Mouse (Mus musculus) midbrain, embryonic 12.5 days (tissue): ENCODE measurements at regions not wholly inside any gene's neighbourhood (a gene's known extent, or its start where the extent isn't known, plus 50 kb on each side); places are given as distances from the start of the nearest gene placed in this dataset.

Experiments
- ATAC-seq: fragments of 200-750 bp; cut with Nextera tagmentation; 2 replicates; pipeline ENCODE4 v1.8.0; 2017; ENCODE audit warnings: low read depth, moderate TSS enrichment, moderate library complexity; ENCODE audit not compliant: low FRiP score
- H3K27ac ChIP-seq: fragments of 300-500 bp; sonication (generic); replicated peaks from 2 replicates; pipeline ENCODE4 v1.5.1; 2016; ENCODE audit warnings: mild to moderate bottlenecking
- H3K27me3 ChIP-seq: fragments of 300-500 bp; sonication (generic); 2 replicates; pipeline ENCODE4 v1.6.1; 2016; ENCODE audit warnings: mild to moderate bottlenecking
- H3K36me3 ChIP-seq: fragments of 300-500 bp; sonication (generic); 2 replicates; pipeline ENCODE4 v1.6.1; 2016
- H3K4me1 ChIP-seq: fragments of 300-500 bp; sonication (generic); 2 replicates; pipeline ENCODE4 v1.6.1; 2016
- H3K4me2 ChIP-seq: fragments of 300-500 bp; sonication (generic); replicated peaks from 2 replicates; pipeline ENCODE4 v1.6.1; 2016; ENCODE audit warnings: mild to moderate bottlenecking, moderate library complexity
- H3K4me3 ChIP-seq: fragments of 300-500 bp; sonication (generic); 2 replicates; pipeline ENCODE4 v1.5.1; 2016; ENCODE audit warnings: mild to moderate bottlenecking
- H3K9ac ChIP-seq: fragments of 300-500 bp; sonication (generic); replicated peaks from 2 replicates; pipeline ENCODE4 v1.6.1; 2016; ENCODE audit warnings: mild to moderate bottlenecking, moderate library complexity
- H3K9me3 ChIP-seq: fragments of 300-500 bp; sonication (generic); 2 replicates; pipeline ENCODE4 v1.6.1; 2016; ENCODE audit warnings: mild to moderate bottlenecking
- WGBS: fragments of 180-500 bp; shearing (Covaris S2); methylation state at CpG from one replicate; pipeline ENCODE4 v1.1.7; 2016; 5-methylcytosine and 5-hydroxymethylcytosine counted together

DNA sequence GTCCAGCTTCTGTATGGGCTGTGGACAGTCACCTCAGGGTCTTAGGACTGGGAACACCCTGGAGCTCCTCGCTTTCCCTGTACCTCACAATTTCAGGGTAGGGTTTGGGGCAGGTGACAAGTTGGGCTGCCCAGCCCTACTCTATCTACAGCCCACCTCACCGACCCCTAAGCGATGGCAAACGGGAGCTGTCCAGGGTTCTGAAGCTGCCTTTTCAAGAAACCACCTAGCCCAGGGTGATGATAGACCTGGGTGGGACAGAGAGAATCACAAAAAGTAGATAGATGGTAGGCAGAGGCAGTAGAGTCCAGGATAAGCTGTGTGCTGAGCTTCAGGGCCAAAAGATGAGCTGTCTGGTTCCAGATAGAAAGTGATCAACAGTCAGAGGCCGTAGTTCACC, 479.7 kb upstream of the Zdhhc25 start:
- 52% methylated on average over 5 of the region's 5 CpGs for WGBS
- Histone ChIP-seq H3K4me3 (no peak overlapping the region), H3K27me3 (0 out of 2 replicates have a peak, but pooled peaks cover 3% of the 10 kb centered on the region), H3K27ac (no peak overlapping the region), H3K36me3 (no peaks in the 10 kb centered on the region), H3K9ac (no peak overlapping the region), H3K4me2 (no peak overlapping the region), H3K4me1 (no peaks in the 10 kb centered on the region), H3K9me3 (no peaks in the 10 kb centered on the region)
- ATAC-seq, result no peak

GRCm38 (mm10) chr15:88123907-88124523, 476.1 kb upstream of the Zdhhc25 start:
- ATAC-seq, result no peak
- WGBS, result 88% methylated on average over 24 of the region's 24 CpGs
- no peak overlapping the region for H3K4me2 ChIP-seq
- H3K27me3 ChIP-seq, result no peaks in the 10 kb centered on the region
- H3K4me3 ChIP-seq, result no peak overlapping the region
- H3K4me1 ChIP-seq, result no peaks in the 10 kb centered on the region
- H3K36me3 ChIP-seq, result no peaks in the 10 kb centered on the region
- no peak overlapping the region for H3K9ac ChIP-seq
- H3K9me3 ChIP-seq, result no peaks in the 10 kb centered on the region
- no peak overlapping the region for H3K27ac ChIP-seq

- no peak for ATAC-seq
- Histone ChIP-seq H3K27ac (no peak overlapping the region), H3K4me1 (peaks cover 4% of the 10 kb centered on the region; the same call in 1 of the 2 replicates), H3K9me3 (no peaks in the 10 kb centered on the region), H3K27me3 (no peaks in the 10 kb centered on the region), H3K36me3 (no peaks in the 10 kb centered on the region), H3K9ac (no peak overlapping the region), H3K4me2 (no peak overlapping the region), H3K4me3 (no peak overlapping the region)
- 43% methylated on average over 7 of the region's 7 CpGs for WGBS
Measured at GRCm38 (mm10) chr15:88146118-88146517, 454.0 kb upstream of the Zdhhc25 start.

DNA sequence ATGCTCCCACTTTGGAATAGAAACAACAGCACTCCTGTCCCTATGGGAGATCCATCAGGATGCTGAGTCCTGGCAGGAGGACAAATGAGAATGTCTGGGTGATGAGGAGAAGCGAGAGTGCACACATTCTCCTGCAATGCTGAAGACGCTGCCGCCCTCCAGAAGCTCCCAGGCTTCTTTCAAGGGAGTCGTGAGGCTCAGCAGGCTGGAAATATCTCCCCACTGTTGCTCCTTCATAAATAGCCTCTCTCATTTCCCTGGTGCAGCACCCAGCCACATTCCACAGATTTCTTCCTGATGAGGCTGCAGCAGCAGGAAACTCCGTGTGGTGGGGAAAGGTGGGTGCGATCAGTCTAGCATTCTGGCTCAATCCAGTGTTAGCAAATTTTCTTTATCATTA, 448.9 kb upstream of the Zdhhc25 start:
- Histone ChIP-seq H3K27me3 (no peaks in the 10 kb centered on the region), H3K9me3 (no peaks in the 10 kb centered on the region), H3K4me3 (no peak overlapping the region), H3K36me3 (no peaks in the 10 kb centered on the region), H3K27ac (no peak overlapping the region), H3K4me2 (no peak overlapping the region), H3K9ac (no peak overlapping the region), H3K4me1 (peaks cover 4% of the 10 kb centered on the region; the same call in 1 of the 2 replicates)
- WGBS, result 85% methylated on average over 6 of the region's 6 CpGs
- ATAC-seq, result no peak

DNA sequence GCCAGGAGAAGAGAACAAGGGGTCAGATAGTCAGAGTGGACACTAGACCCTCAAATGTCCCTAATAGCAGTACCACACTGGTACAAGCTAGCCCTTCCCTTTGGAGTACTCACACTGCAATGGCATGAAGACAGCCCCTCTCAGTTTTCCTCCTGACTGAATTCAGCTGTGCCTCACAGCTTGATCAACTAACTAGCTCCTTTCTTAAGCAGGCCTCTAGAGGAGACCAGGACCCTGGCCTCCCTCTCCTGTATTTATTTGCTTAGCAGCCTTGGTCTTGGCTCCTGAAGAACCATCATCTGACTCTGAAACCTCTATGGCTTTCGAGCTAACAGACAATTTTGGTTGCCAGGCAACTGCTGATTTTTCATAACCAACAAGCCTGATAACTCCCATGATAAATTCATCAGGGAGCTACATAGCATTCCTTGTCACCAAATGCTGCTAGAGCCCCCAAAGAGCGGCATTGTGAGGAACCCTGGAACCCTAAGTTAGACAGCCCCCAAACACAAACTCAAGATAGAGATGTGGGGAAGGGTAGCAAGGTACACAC, 440.4 kb upstream of the Zdhhc25 start:
- 81% methylated on average over 2 of the region's 2 CpGs for WGBS
- Histone ChIP-seq H3K27ac (no peak overlapping the region), H3K27me3 (no peaks in the 10 kb centered on the region), H3K9ac (no peak overlapping the region), H3K4me3 (no peak overlapping the region), H3K36me3 (no peaks in the 10 kb centered on the region), H3K4me1 (no peaks in the 10 kb centered on the region), H3K9me3 (no peaks in the 10 kb centered on the region), H3K4me2 (no peak overlapping the region)
- no peak for ATAC-seq

GRCm38 (mm10) chr15:88160291-88160690, 439.8 kb upstream of the Zdhhc25 start:
- Histone ChIP-seq H3K9ac (no peak overlapping the region), H3K4me1 (no peaks in the 10 kb centered on the region), H3K4me2 (no peak overlapping the region), H3K36me3 (no peaks in the 10 kb centered on the region), H3K27ac (no peak overlapping the region), H3K27me3 (no peaks in the 10 kb centered on the region), H3K4me3 (no peak overlapping the region), H3K9me3 (no peaks in the 10 kb centered on the region)
- no peak for ATAC-seq
- 95% methylated on average over 4 of the region's 4 CpGs for WGBS

- H3K9ac ChIP-seq, result no peak overlapping the region
- H3K36me3 ChIP-seq, result no peaks in the 10 kb centered on the region
- H3K27ac ChIP-seq, result no peak overlapping the region
- H3K4me1 ChIP-seq, result no peaks in the 10 kb centered on the region
- H3K27me3 ChIP-seq, result no peaks in the 10 kb centered on the region
- H3K4me2 ChIP-seq, result no peak overlapping the region
- WGBS, result 72% methylated on average over 3 of the region's 3 CpGs
- H3K4me3 ChIP-seq, result no peak overlapping the region
- no peak for ATAC-seq
- no peaks in the 10 kb centered on the region for H3K9me3 ChIP-seq
Measured at GRCm38 (mm10) chr15:88163438-88163837, 436.7 kb upstream of the Zdhhc25 start.

DNA sequence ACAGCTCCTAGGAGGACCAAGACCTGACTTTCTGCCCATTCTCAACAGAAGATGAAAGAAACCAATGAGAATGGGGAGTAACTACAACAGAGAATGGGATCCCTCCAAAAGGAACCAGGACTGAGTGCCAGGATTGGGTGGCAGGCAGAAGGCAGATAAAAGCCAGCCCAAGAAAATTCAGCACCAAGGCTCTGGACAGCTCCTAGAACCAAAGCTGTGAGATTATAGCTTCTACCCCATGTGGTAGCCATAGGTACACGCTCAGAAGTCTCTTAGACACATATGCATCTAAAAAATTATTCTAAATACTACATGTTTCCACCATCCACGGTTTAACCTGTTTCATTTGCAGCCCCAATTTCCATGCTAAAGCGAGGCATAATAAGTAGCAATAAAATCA, 425.8 kb upstream of the Zdhhc25 start:
- Histone ChIP-seq H3K4me1 (no peaks in the 10 kb centered on the region), H3K4me2 (no peak overlapping the region), H3K9me3 (no peaks in the 10 kb centered on the region), H3K4me3 (no peak overlapping the region), H3K27ac (no peak overlapping the region), H3K36me3 (no peaks in the 10 kb centered on the region), H3K27me3 (no peaks in the 10 kb centered on the region), H3K9ac (no peak overlapping the region)
- 51% methylated on average over 3 of the region's 3 CpGs for WGBS
- ATAC-seq, result no peak

GRCm38 (mm10) chr15:88175991-88176390, 424.1 kb upstream of the Zdhhc25 start:
- Histone ChIP-seq H3K9me3 (no peaks in the 10 kb centered on the region), H3K27ac (no peak overlapping the region), H3K9ac (no peak overlapping the region), H3K4me1 (no peaks in the 10 kb centered on the region), H3K36me3 (no peaks in the 10 kb centered on the region), H3K4me3 (no peak overlapping the region), H3K4me2 (no peak overlapping the region), H3K27me3 (no peaks in the 10 kb centered on the region)
- 80% methylated on average over 3 of the region's 3 CpGs for WGBS
- no peak for ATAC-seq

DNA sequence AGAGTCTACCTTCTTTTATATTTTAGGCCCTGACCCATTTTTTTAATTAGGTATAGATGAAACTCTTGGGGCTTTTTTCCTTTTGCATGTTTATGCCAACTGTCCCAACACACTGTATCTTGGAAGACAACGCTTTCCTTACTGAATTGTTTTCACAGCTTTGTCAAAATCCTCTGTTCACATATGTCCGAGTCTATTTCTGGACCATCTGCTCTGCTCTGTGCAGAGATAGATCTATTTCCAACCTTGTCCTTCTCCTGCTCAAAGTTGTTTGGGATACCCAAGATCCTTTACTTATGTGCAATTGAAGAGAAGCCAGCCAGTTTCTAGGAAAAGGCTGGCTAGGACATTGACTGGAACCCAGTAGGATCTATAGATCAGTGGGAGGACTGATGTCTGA, 403.6 kb upstream of the Zdhhc25 start:
- no peaks in the 10 kb centered on the region for H3K4me1 ChIP-seq
- no peaks in the 10 kb centered on the region for H3K36me3 ChIP-seq
- H3K27me3 ChIP-seq, result no peaks in the 10 kb centered on the region
- H3K4me2 ChIP-seq, result no peak overlapping the region
- 94% methylated on average over 2 of the region's 2 CpGs for WGBS
- H3K4me3 ChIP-seq, result no peak overlapping the region
- no peak for ATAC-seq
- no peaks in the 10 kb centered on the region for H3K9me3 ChIP-seq
- H3K27ac ChIP-seq, result no peak overlapping the region
- H3K9ac ChIP-seq, result no peak overlapping the region

DNA sequence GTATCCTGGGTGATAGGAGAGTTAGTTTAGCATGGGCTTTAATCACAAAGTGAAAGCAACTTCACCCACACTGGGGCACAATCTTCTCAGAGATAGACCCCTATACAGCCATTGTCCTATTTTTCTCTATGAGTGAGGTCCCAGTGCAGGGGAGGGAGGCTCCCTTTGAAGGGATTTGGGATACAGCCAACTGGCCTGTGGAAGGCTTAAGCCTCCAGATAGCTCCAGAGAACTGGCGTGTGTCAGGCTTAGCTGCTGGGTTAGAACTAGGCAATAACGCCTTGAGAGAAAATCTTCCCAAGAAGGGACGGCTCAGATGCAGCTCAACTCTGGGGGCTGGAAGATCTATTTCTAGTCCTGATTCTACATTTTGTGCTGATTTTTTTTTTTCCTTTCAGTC, 397.4 kb upstream of the Zdhhc25 start:
- no peak for ATAC-seq
- 10% methylated on average over 3 of the region's 3 CpGs for WGBS
- Histone ChIP-seq H3K9me3 (no peaks in the 10 kb centered on the region), H3K4me2 (no peak overlapping the region), H3K9ac (no peak overlapping the region), H3K36me3 (no peaks in the 10 kb centered on the region), H3K4me1 (peaks cover 17% of the 10 kb centered on the region), H3K27ac (no peak overlapping the region), H3K27me3 (no peaks in the 10 kb centered on the region), H3K4me3 (no peak overlapping the region)

DNA sequence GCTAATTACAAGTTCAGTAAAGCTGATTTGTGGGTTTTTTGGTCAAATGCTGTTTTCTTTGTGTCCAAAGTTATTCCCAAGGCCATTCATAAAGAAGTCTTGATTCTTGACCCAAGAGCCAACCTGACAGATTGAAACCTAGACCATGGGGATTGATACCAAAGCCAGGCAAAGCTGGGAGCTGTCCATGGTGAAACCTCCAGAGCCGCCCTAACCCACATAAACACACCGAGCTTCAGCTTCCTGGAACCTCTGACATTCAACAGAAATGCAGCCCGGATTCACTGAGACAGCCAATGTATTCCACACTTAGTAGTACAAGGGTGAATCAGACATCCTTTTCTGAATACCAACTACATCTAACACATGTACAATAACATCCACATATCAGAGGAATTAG, 386.7 kb upstream of the Zdhhc25 start:
- H3K36me3 ChIP-seq, result no peaks in the 10 kb centered on the region
- 46% methylated on average over 3 of the region's 3 CpGs for WGBS
- no peak overlapping the region for H3K27ac ChIP-seq
- no peaks in the 10 kb centered on the region for H3K27me3 ChIP-seq
- H3K9me3 ChIP-seq, result no peaks in the 10 kb centered on the region
- no peak overlapping the region for H3K4me2 ChIP-seq
- no peak overlapping the region for H3K4me3 ChIP-seq
- ATAC-seq, result no peak
- no peak overlapping the region for H3K9ac ChIP-seq
- H3K4me1 ChIP-seq, result no peaks in the 10 kb centered on the region

- H3K36me3 ChIP-seq, result no peaks in the 10 kb centered on the region
- no peaks in the 10 kb centered on the region for H3K4me1 ChIP-seq
- WGBS, result 62% methylated on average over 4 of the region's 4 CpGs
- no peak overlapping the region for H3K27ac ChIP-seq
- no peak for ATAC-seq
- H3K9me3 ChIP-seq, result no peaks in the 10 kb centered on the region
- no peaks in the 10 kb centered on the region for H3K27me3 ChIP-seq
- H3K4me3 ChIP-seq, result no peak overlapping the region
- no peak overlapping the region for H3K9ac ChIP-seq
- H3K4me2 ChIP-seq, result no peak overlapping the region
Measured at GRCm38 (mm10) chr15:88214286-88214685, 385.8 kb upstream of the Zdhhc25 start.
